Mouse (Mus musculus) T-helper 1 cell (primary cell): ENCODE measurements around the gene Gak.

Experiments
- in situ Hi-C: fragments of 300-600 bp; cut with MboI, MseI; formaldehyde crosslinking; loops from one replicate; pipeline ENCODE4 v1.15.1; 2025; ENCODE audit warnings: high pct_unique_total_duplicates

Gene Gak

DNA sequence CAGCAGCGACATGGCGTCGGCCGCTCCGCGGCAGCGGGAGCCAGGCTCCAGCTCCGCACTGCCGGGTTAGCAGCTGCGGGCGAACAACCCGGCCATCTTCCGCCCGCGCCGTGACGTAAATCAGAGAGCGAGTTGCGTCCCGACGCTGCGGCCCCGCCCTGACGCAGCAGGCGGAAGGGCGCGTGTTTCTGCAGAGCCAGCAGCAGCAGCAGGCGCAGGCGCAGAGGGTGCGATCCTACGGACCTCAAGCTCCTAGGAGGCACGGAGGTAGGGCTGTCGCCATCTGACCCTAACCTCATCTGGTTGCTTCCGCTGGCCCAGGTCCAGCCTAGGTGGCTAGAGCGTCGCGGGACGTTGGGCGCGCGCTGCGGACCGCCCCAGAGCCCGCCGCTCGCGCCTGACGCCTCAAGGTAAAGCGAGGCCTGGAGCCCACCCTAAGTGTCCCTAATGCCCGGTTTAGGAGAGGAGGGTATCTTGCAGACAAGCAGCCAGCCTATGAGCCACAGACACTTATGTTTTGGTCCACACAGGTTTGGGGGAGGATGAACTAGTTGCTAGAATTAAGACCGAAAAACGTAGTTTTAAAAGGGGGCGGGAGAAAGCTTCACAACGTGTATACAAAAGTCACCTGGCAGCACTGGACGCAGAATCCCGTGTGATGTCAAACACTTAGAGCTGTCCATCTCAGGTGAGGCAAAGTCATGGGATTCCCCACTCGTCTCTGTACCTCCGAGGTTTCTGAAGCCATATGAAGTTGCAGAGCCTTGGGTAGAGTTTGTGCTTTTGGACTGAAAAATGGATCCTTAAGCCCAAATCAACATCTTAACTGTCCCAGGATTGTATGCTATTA, at the start of gene Gak, which contains the start of gene Tmem175:
Gene Gak, minus strand, starts transcription at position 122 of the 850 bp plus-strand sequence.
Gene Tmem175, plus strand, starts transcription at position 137 of the 850 bp plus-strand sequence.
- in situ Hi-C loops = no loop called here

DNA sequence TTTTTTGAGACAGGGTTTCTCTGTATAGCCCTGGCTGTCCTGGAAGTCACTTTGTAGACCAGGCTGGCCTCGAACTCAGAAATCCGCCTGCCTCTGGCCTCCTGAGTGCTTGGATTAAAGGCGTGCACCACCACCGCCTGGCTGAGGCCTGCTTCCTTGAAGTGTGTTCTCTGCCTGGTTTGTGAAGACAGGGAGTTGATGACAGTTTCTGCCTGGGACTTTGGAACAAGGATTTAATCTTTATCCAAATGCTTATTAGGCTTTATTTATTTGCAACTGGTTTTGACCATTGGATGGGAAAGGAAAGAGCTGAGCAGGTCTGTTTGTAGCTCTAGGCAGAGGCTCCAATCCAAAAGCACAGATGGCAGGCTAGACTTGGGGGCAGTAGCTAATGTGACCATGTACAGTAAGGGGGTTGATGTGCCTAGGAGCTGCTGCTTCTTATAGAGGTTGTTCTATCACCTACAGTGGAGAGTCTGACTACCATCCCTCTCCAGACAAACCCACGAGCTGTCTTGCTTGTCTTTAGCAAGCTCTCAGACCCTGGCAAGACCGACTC, 48.8 kb upstream of the Gak start:
- in situ Hi-C loops = no loop called here

DNA sequence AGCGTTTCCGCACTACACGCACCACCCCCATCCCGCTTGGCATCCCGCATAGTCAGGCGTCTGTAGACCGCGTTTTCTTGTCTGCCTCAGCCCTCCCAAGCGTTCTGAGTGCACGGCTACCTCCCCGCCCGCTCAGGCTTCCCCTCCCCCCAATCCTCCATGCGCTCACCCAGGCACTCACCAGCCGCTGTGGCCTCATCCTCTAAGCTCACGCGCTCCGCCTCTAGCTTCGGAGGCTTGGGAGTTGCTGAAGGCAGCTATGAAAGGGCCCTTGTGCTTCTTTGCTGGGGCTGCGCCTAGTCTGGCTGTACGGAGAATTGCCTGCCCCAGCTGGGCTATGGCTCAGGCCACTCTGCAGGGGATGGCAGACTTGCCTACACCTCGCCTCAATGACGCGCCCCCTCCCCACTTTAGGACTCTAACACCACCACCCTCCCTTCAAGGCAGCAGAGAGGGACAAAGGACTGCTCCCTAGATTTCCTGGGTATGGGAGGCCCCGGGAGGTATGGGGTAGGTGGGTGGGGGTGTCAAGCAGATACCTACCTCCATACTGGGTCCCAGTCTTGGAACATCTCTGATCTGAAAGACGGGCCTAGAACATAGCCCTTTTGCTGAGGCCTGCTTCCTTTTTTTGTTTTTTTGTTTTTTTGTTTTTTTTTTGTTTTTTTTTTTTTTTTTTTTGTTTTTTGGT, 48.2 kb upstream of the Gak start:
- in situ Hi-C loops = no loop called here

DNA sequence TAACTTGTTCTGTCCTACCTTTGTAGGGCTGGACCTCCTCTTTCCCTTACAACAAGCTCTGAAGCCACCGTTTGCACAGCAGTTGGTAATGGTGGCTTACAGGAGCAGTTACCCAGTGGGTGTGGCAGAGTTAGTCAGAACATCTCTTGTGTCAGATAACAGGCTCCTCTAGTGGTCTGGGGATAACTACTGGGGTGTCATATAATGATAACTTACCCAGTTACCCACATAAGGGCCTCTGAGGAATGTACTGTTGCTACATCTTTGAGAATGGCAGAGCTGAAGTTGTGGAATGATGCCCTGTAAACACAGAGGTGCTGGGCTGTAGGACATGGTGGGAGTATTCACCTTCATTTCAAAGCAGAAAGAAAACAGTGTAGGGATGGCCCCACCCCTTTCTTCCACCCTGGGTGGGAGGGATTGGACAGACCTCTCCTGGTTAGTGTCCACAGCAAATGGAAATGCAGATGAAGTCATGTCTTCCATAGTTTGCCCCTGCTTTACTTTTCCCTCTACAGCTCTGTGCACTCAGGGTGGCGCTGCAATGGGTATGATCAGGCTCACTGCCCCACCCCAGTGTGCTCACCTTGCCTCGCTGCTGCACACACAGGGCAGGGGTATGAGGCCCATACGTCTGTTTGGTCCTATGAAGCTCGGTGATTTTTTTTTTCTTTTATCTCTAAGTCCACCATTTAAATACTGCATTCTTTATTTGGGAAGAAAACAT, 47.4 kb upstream of the Gak start:
- in situ Hi-C loops = no loop called here

DNA sequence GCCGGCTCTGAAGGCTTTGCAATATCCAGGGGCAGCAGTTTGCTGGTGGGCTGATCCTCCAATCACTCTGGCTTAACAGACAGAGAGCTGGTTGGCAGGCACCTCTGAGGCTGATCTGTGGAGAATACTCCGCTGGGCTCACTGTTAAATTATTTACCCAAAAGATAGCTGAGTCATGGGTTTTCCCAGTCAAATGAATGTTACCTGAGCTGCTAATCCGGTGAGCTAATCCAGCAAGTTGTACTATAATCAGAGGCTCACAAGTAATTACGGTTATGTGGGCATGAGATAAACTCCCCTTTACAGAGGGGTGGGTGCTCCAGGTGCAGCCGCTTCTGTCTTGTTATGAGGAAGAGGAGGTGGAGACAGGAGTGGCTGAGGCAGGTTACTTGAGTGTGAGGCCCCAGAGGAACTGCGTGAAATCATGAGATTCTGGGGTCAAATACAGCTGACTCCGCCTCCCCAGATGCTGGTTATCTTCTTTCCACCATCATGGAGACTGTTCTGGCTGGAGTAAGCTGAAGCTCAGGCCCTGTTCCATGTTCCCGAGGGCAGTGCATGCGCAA, 45.8 kb upstream of the Gak start, which contains the start of gene Slc26a1:
Gene Slc26a1, minus strand, starts transcription at position 319 of the 566 bp plus-strand sequence.
- in situ Hi-C loops = no loop called here

- in situ Hi-C loops = no loop called here
Observed at GRCm38 (mm10) chr5:108674624-108675023, 45.1 kb upstream of the Gak start.

- in situ Hi-C loops = no loop called here
Observed at GRCm38 (mm10) chr5:108671757-108672156, 42.2 kb upstream of the Gak start.

DNA sequence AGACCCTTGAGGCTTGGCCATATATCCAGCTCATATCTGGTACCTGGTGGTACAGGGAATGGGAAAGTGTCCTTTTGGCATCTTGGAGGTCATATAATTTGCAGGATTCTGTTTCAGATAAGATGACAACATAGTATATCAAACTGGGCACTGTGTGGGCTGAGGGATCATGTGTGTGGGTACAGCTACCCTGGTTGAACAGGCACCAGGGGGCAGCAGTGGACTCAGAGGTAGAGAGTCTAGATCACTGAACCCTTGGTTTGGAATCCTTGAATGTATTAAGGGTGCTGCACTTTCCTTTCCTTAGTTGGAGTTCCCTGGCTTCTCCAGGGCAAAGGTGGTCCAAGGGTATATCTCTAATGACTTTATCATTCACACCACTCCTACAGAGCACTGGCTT, 41.2 kb upstream of the Gak start:
- in situ Hi-C loops = no loop called here

GRCm38 (mm10) chr5:108669986-108670385, 40.4 kb upstream of the Gak start:
- in situ Hi-C loops = no loop called here

- in situ Hi-C loops = no loop called here
Observed at GRCm38 (mm10) chr5:108668977-108669936, 39.7 kb upstream of the Gak start, which contains the start of gene Dgkq. TSS of gene Dgkq (minus strand) at chr5:108669672.

- in situ Hi-C loops = no loop called here
Observed at GRCm38 (mm10) chr5:108668387-108668932, 38.9 kb upstream of the Gak start.

GRCm38 (mm10) chr5:108667370-108667769, 37.8 kb upstream of the Gak start:
- in situ Hi-C loops = no loop called here

DNA sequence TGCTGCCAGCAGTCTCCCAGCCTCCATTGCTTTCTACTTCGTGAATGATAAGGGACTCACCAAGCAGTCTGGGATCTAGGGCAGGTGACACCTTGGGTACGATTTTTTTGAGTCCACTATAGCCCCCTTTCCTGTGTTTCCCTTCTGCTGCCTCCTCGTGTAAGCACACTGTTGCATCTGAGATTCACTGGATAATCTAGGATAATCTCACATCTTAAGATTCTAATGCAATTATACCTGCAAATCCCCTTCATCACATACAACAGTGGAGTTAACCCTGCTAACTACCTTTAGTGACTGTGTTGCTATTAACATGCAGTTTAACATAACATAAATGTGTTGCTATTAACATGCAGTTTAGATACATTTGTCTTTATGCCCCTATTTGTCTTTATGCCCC, 35.5 kb upstream of the Gak start:
- in situ Hi-C loops = no loop called here

DNA sequence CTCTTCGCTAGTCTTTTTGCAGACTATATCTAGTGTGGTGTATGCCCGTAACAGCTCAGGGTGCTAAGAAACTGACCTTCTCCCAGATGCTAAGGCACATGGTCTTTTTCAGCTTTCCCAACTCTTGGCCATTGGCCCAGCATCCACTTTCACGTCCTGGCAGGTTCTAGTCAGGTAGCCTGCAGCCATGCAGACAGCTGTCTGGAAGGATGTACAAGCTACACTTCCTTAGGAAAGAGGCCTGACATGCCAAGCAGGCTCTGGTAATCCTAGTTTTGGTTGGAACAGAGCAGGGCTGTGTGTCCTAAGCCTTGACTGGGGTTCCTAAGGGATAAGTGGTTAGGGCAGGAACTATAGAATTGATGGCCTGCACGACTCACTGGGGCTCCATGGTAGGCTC, 33.2 kb upstream of the Gak start:
- in situ Hi-C loops = no loop called here

DNA sequence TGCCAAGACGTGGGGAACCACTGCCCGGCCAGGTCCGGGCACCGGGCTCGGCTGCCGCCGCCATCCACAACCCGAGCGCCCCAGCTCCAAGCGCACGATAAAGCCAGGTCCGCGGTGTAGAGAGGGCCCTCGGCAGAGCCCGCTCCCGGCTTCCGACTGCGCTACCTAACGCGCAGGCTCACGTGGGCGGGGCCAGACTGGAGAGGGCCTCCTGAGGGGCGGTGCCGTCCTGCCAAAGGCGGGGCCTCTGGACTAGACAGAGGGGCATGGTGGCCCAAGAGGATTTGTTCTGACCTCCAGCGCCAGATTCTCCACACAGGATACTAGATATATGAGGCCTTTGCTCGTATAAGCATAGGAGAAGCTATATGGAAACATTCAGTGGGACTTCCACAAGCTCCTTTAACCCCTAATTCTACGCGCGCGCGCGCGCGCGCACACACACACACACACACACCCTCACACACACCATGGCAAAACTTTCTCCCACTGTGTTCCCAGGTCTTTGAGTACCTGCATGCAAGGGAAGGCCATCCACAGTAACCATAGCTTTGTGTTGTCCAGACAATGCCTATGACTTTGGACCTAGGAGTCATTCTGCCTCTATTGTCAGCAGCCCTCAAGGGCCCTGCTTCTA, 31.2 kb upstream of the Gak start:
- in situ Hi-C loops = no loop called here

GRCm38 (mm10) chr5:108659698-108660631, 30.4 kb upstream of the Gak start, which contains the start of gene Idua:
TSS of gene Idua (plus strand) at chr5:108660331.
- in situ Hi-C loops = no loop called here

- in situ Hi-C loops = no loop called here
Observed at GRCm38 (mm10) chr5:108658611-108659010, 29.1 kb upstream of the Gak start.

DNA sequence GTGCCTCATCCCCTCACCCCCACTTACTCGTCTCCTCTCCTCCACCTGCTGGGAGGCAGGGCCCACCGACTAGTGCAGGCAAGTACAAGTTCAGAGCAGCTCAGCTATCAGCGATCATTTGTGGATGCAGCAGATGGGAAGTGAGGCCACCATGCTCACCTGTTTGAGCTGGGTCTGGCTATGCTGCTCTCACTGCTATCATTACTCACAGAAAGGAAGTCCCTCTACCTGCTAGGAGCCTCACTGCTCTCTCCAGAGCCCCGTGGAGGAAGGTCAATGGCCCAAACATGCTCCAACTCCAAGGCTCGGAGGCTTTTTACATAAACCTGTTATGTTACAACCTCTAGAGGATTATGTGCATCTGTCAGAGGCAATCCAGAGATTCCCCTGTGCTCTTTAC, 27.9 kb upstream of the Gak start:
- in situ Hi-C loops = no loop called here
